Mouse (Mus musculus) mesoderm, embryonic 11.5 days (tissue): ENCODE results near the gene Hpca.

Source experiments
- DNase-seq: peaks from one replicate; pipeline ENCODE4 v3.0.0-alpha.2; 2012; ENCODE audit warnings: low read depth, low spot score

The Hpca gene

GRCm38 (mm10) chr4:129108624-129109023, 13.2 kb downstream of the Hpca start:
- DNase-seq: no peak

GRCm38 (mm10) chr4:129107348-129107899, 14.4 kb downstream of the Hpca start:
- no peak for DNase-seq

GRCm38 (mm10) chr4:129106073-129106472, 15.8 kb downstream of the Hpca start:
- DNase-seq: no peak

- no peak for DNase-seq
These were observed 16.5 kb downstream of the Hpca start, which contains the start of gene Tmem54 for GRCm38 (mm10) chr4:129105356-129105755. Gene Tmem54, plus strand, starts transcription at chr4:129105548.

GRCm38 (mm10) chr4:129102133-129102829, 19.6 kb downstream of the Hpca start:
- DNase-seq: no peak

GRCm38 (mm10) chr4:129097006-129097405, 24.8 kb downstream of the Hpca start:
- no peak for DNase-seq

GRCm38 (mm10) chr4:129095276-129095675, 26.6 kb downstream of the Hpca start:
- no peak for DNase-seq

GRCm38 (mm10) chr4:129087850-129088249, 34.0 kb downstream of the Hpca start:
- no peak for DNase-seq

GRCm38 (mm10) chr4:129086078-129086477, 35.8 kb downstream of the Hpca start:
- peak; percentile 84 for DNase-seq

- DNase-seq: no peak
These were observed 36.9 kb downstream of the Hpca start for GRCm38 (mm10) chr4:129084896-129085295.

GRCm38 (mm10) chr4:129082379-129083115, 39.3 kb downstream of the Hpca start:
- DNase-seq: peak; percentile 65

GRCm38 (mm10) chr4:129081939-129082338, 39.9 kb downstream of the Hpca start:
- no peak for DNase-seq

GRCm38 (mm10) chr4:129081512-129081911, 40.3 kb downstream of the Hpca start:
- no peak for DNase-seq

- no peak for DNase-seq
These were observed 40.8 kb downstream of the Hpca start for GRCm38 (mm10) chr4:129081041-129081440.

GRCm38 (mm10) chr4:129079126-129079525, 42.7 kb downstream of the Hpca start:
- DNase-seq: no peak

- DNase-seq: no peak
These were observed 53.0 kb downstream of the Hpca start for GRCm38 (mm10) chr4:129068848-129069247.

GRCm38 (mm10) chr4:129067638-129068415, 54.0 kb downstream of the Hpca start:
- DNase-seq: no peak

GRCm38 (mm10) chr4:129065688-129066236, 56.1 kb downstream of the Hpca start:
- DNase-seq: no peak

- DNase-seq: no peak
These were observed 59.4 kb downstream of the Hpca start for GRCm38 (mm10) chr4:129062281-129063075.
